In the genomic region with DNA sequence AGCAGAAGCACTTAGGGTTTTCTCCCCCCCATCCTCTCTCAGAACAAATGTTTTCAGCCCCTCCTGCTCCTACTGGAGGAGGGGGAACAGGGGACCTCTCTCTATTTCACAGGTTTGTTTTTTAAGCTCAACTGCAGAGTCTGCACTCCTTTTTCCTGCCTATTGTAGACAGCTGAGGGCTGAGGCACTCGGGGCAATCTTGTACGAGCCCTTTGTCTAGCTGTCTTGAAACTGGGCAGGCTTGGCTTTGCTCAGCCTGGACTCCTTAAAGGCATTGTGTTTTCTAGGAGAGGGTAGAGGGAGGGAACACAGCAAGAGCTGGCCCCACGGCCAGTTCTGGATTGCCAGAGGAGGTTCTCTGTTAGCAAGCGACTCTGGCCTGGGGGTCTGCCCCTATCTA, we compare ENCODE assay signal across 7 mouse cellular contexts. TPM values are rescaled to one million over a fixed set of nuclear protein-coding genes. Genes with fewer than 3 reads are reported as not detected.
DNase-seq lines count a peak whose midpoint lies in the region; ATAC-seq lines count a peak whose summit lies in the region.
"Not testable (repeated sequence)": the region's sequence is repeated elsewhere in the genome, so short reads cannot be mapped to it uniquely, and the experiment has no call there.

No protein-coding gene starts in this region.

- H3K4me1 ChIP-seq in embryonic facial prominence, embryonic 10.5 days, result peaks cover 12% of the 10 kb centered on the region
- peaks cover 34% of the 10 kb centered on the region for H3K4me1 ChIP-seq in forebrain, embryonic 12.5 days
- not testable (repeated sequence) for H3K4me1 ChIP-seq in heart, embryonic 11.5 days (ENCODE audit: control insufficient read depth, insufficient read depth, low read length); neural tube, embryonic 11.5 days (ENCODE audit: control insufficient read depth, insufficient read depth, low read length)
- H3K4me1 ChIP-seq in hindbrain, embryonic 15.5 days (replicated peaks), result peaks cover 23% of the 10 kb centered on the region
- peaks cover 66% of the 10 kb centered on the region for H3K4me1 ChIP-seq in liver, embryonic 13.5 days (replicated peaks)
- peaks cover 21% of the 10 kb centered on the region for H3K4me1 ChIP-seq in midbrain, embryonic 10.5 days

- 0 out of 2 replicates have a peak overlapping the region, but pooled peaks have one; percentile 74 for H3K27ac ChIP-seq in embryonic facial prominence, embryonic 10.5 days (replicated peaks)
- peak overlapping the region; percentile 87 for H3K27ac ChIP-seq in forebrain, embryonic 12.5 days
- peak overlapping the region; percentile 88 for H3K27ac ChIP-seq in heart, embryonic 11.5 days (ENCODE audit: low read depth, low read length)
- peak overlapping the region; percentile 26; the same call in 1 of the 2 replicates for H3K27ac ChIP-seq in hindbrain, embryonic 15.5 days (replicated peaks)
- H3K27ac ChIP-seq in liver, embryonic 13.5 days, result peak overlapping the region; percentile 77
- H3K27ac ChIP-seq in midbrain, embryonic 10.5 days (replicated peaks), result peak overlapping the region; percentile 87
- not testable (repeated sequence) for H3K27ac ChIP-seq in neural tube, embryonic 11.5 days (ENCODE audit: low read depth, low read length)

- H3K4me2 ChIP-seq in forebrain, embryonic 12.5 days, result 0 out of 2 replicates have a peak overlapping the region, but pooled peaks have one; percentile 19
- H3K4me2 ChIP-seq in heart, embryonic 11.5 days; hindbrain, embryonic 15.5 days; neural tube, embryonic 11.5 days (ENCODE audit: low read depth): not testable (repeated sequence)
- peak overlapping the region; percentile 35 for H3K4me2 ChIP-seq in liver, embryonic 13.5 days

- 39% methylated on average over 2 of the region's 4 CpGs for whole genome bisulfite sequencing in embryonic facial prominence, embryonic 10.5 days
- 20% methylated on average over 1 of the region's 4 CpGs for WGBS in forebrain, embryonic 12.5 days
- 29% methylated on average over 1 of the region's 4 CpGs for WGBS in heart, embryonic 11.5 days (ENCODE audit: insufficient replicate concordance)
- 14% methylated on average over 1 of the region's 4 CpGs for WGBS in hindbrain, embryonic 15.5 days
- WGBS in liver, embryonic 13.5 days (ENCODE audit: insufficient replicate concordance), result 13% methylated on average over 1 of the region's 4 CpGs
- WGBS in midbrain, embryonic 10.5 days, result 43% methylated on average over 1 of the region's 4 CpGs
- no CpG with 5 or more reads among the region's 4 CpGs for WGBS in neural tube, embryonic 11.5 days

- H3K36me3 ChIP-seq in embryonic facial prominence, embryonic 10.5 days (replicated peaks); forebrain, embryonic 12.5 days (replicated peaks); heart, embryonic 11.5 days (ENCODE audit: control insufficient read depth, insufficient read depth, low read length); hindbrain, embryonic 15.5 days; liver, embryonic 13.5 days; midbrain, embryonic 10.5 days; neural tube, embryonic 11.5 days (ENCODE audit: control insufficient read depth, insufficient read depth, low read length): not testable (repeated sequence)

- not testable (repeated sequence) for H3K27me3 ChIP-seq in embryonic facial prominence, embryonic 10.5 days (replicated peaks; ENCODE audit: low read depth, poor library complexity, severe bottlenecking); heart, embryonic 11.5 days (ENCODE audit: control insufficient read depth, insufficient read depth, low read length); hindbrain, embryonic 15.5 days; liver, embryonic 13.5 days; midbrain, embryonic 10.5 days (ENCODE audit: low read depth, poor library complexity, severe bottlenecking); neural tube, embryonic 11.5 days (ENCODE audit: control insufficient read depth, insufficient read depth, low read length)
- H3K27me3 ChIP-seq in forebrain, embryonic 12.5 days, result peaks cover 31% of the 10 kb centered on the region

- not testable (repeated sequence) for H3K9me3 ChIP-seq in embryonic facial prominence, embryonic 10.5 days; forebrain, embryonic 12.5 days; heart, embryonic 11.5 days (replicated peaks; ENCODE audit: control insufficient read depth, low read length); hindbrain, embryonic 15.5 days; liver, embryonic 13.5 days (replicated peaks); midbrain, embryonic 10.5 days (replicated peaks); neural tube, embryonic 11.5 days (ENCODE audit: control insufficient read depth, low read length)

- ATAC-seq in forebrain, embryonic 12.5 days (ENCODE audit: low FRiP score), result peak; percentile 90
- ATAC-seq in heart, embryonic 11.5 days (replicated peaks; ENCODE audit: insufficient number of reproducible peaks, low FRiP score, low TSS enrichment), result peak; percentile 56; the same call in 1 of the 2 replicates
- ATAC-seq in hindbrain, embryonic 15.5 days (ENCODE audit: low FRiP score, low read depth), result peak; percentile 80
- not testable (repeated sequence) for ATAC-seq in liver, embryonic 13.5 days (ENCODE audit: low read depth)
- peak; percentile 74; the same call in 1 of the 2 replicates for ATAC-seq in neural tube, embryonic 11.5 days (ENCODE audit: insufficient read depth, low FRiP score, low TSS enrichment)

- DNase-seq in embryonic facial prominence, embryonic 10.5 days (ENCODE audit: low spot score); liver, embryonic 13.5 days; midbrain, embryonic 10.5 days (ENCODE audit: low spot score); neural tube, embryonic 11.5 days (ENCODE audit: low spot score): not testable (repeated sequence)

- not testable (repeated sequence) for H3K9ac ChIP-seq in forebrain, embryonic 12.5 days; heart, embryonic 11.5 days (ENCODE audit: low read depth, low read length); hindbrain, embryonic 15.5 days; neural tube, embryonic 11.5 days (ENCODE audit: low read length)
- H3K9ac ChIP-seq in liver, embryonic 13.5 days, result peak overlapping the region; percentile 47

- H3K4me3 ChIP-seq in embryonic facial prominence, embryonic 10.5 days; forebrain, embryonic 12.5 days (replicated peaks); heart, embryonic 11.5 days (ENCODE audit: low read depth, low read length); hindbrain, embryonic 15.5 days; liver, embryonic 13.5 days (replicated peaks); midbrain, embryonic 10.5 days; neural tube, embryonic 11.5 days (ENCODE audit: low read depth, low read length): not testable (repeated sequence)

RNA-seq across cellular contexts. Expression of gene Ric3, which starts 32.4 kb away (rescaled TPM):
- polyA plus RNA-seq in embryonic facial prominence, embryonic 10.5 days (2016; fragmentation: Nextera tagmentation; extraction: Ambion mirVana), result 8.9 and 9.0 TPM in 2 replicates
- 23.6 and 25.1 TPM in 2 replicates for polyA plus RNA-seq in forebrain, embryonic 12.5 days (2016; fragmentation: Nextera tagmentation; extraction: Ambion mirVana)
- 1.7 and 1.9 TPM in 2 replicates for polyA plus RNA-seq in heart, embryonic 11.5 days (2014; fragmentation: Nextera tagmentation; extraction: Ambion mirVana)
- polyA plus RNA-seq in hindbrain, embryonic 15.5 days (2015; fragmentation: Nextera tagmentation; extraction: Ambion mirVana), result 33.2 and 35.6 TPM in 2 replicates
- polyA plus RNA-seq in liver, embryonic 13.5 days (2015; fragmentation: Nextera tagmentation; extraction: Ambion mirVana), result 0.64 and 0.73 TPM in 2 replicates
- 19.8 and 23.4 TPM in 2 replicates for polyA plus RNA-seq in midbrain, embryonic 10.5 days (2016; fragmentation: Nextera tagmentation; extraction: Ambion mirVana)
- 17.4 and 18.1 TPM in 2 replicates for polyA plus RNA-seq in neural tube, embryonic 11.5 days (2014; fragmentation: Nextera tagmentation; extraction: Ambion mirVana)

RNA-seq across cellular contexts. Expression of gene Lmo1, which starts 59.5 kb away (rescaled TPM):
- 23.6 and 30.3 TPM in 2 replicates for polyA plus RNA-seq in embryonic facial prominence, embryonic 10.5 days (2016; fragmentation: Nextera tagmentation; extraction: Ambion mirVana)
- 90.6 and 119 TPM in 2 replicates for polyA plus RNA-seq in forebrain, embryonic 12.5 days (2016; fragmentation: Nextera tagmentation; extraction: Ambion mirVana)
- polyA plus RNA-seq in heart, embryonic 11.5 days (2014; fragmentation: Nextera tagmentation; extraction: Ambion mirVana), result 1.7 and 2.1 TPM in 2 replicates
- 59.5 and 78.0 TPM in 2 replicates for polyA plus RNA-seq in hindbrain, embryonic 15.5 days (2015; fragmentation: Nextera tagmentation; extraction: Ambion mirVana)
- 0.79 and 1.0 TPM in 2 replicates for polyA plus RNA-seq in liver, embryonic 13.5 days (2015; fragmentation: Nextera tagmentation; extraction: Ambion mirVana)
- polyA plus RNA-seq in midbrain, embryonic 10.5 days (2016; fragmentation: Nextera tagmentation; extraction: Ambion mirVana), result 34.8 and 57.9 TPM in 2 replicates
- 23.4 and 25.0 TPM in 2 replicates for polyA plus RNA-seq in neural tube, embryonic 11.5 days (2014; fragmentation: Nextera tagmentation; extraction: Ambion mirVana)
